Mouse (Mus musculus): Measurements from ENCODE around the gene Gpatch1.

Gpatch1 gene

GRCm38 (mm10) chr7:35234361-35235245 lies 83.6 kb downstream of the Gpatch1 start:
- under 1% methylated on average over 45 of the region's 45 CpGs for WGBS

GRCm38 (mm10) chr7:35233861-35234260 lies 84.4 kb downstream of the Gpatch1 start:
- 50% methylated on average over 12 of the region's 12 CpGs for WGBS

GRCm38 (mm10) chr7:35232796-35233455 lies 85.3 kb downstream of the Gpatch1 start:
- 58% methylated on average over 13 of the region's 13 CpGs for WGBS

GRCm38 (mm10) chr7:35230333-35230732 lies 87.9 kb downstream of the Gpatch1 start:
- WGBS: 51% methylated on average over 3 of the region's 3 CpGs

Data from cerebral cortex, adult 2 months (tissue).